Mouse (Mus musculus) heart, adult 8-10 months (tissue): ENCODE measurements around the gene Pla2g7. TPM values are rescaled to one million over a fixed set of nuclear protein-coding genes. Genes with fewer than 3 reads are reported as not detected.

Source experiments
- DNase-seq: peaks from one replicate; pipeline ENCODE4 v3.0.0; 2022; ENCODE audit warnings: low spot score
- total RNA-seq, 4 experiments: library from RNA; stranded (reverse); gene quantifications; 2 replicates each; pipeline ENCODE4 v1.2.4; 2022

The Pla2g7 gene
- total RNA-seq, 4 experiments from 2014 or later, result 4.5 to 6.1 (median 5.6) TPM

- no peak for DNase-seq
Observed at GRCm38 (mm10) chr17:43580456-43580855, 12.6 kb downstream of the Pla2g7 start.

GRCm38 (mm10) chr17:43581012-43581467 is 13.1 kb downstream of the Pla2g7 start:
- DNase-seq, result peak; percentile 52

- DNase-seq, result no peak
Observed at GRCm38 (mm10) chr17:43584771-43585170, 16.9 kb downstream of the Pla2g7 start.

GRCm38 (mm10) chr17:43587278-43587677 is 19.4 kb downstream of the Pla2g7 start:
- no peak for DNase-seq

- no peak for DNase-seq
Observed at GRCm38 (mm10) chr17:43589750-43590149, 21.9 kb downstream of the Pla2g7 start.

GRCm38 (mm10) chr17:43590531-43590930 is 22.6 kb downstream of the Pla2g7 start:
- DNase-seq, result no peak

GRCm38 (mm10) chr17:43592296-43593291 is 24.7 kb downstream of the Pla2g7 start:
- DNase-seq, result no peak

GRCm38 (mm10) chr17:43597742-43598141 is 29.8 kb downstream of the Pla2g7 start:
- no peak for DNase-seq

GRCm38 (mm10) chr17:43598706-43599105 is 30.8 kb downstream of the Pla2g7 start:
- no peak for DNase-seq

GRCm38 (mm10) chr17:43606704-43607103 is 38.8 kb downstream of the Pla2g7 start:
- DNase-seq, result peak; percentile 79

GRCm38 (mm10) chr17:43611586-43611985 is 43.7 kb downstream of the Pla2g7 start:
- DNase-seq, result peak; percentile 16

- no peak for DNase-seq
Observed at GRCm38 (mm10) chr17:43612221-43612620, 44.3 kb downstream of the Pla2g7 start.

GRCm38 (mm10) chr17:43619156-43619555 is 51.3 kb downstream of the Pla2g7 start:
- DNase-seq, result no peak

- no peak for DNase-seq
Observed at GRCm38 (mm10) chr17:43622076-43622475, 54.2 kb downstream of the Pla2g7 start.

- DNase-seq, result no peak
Observed at GRCm38 (mm10) chr17:43628246-43628645, 60.3 kb downstream of the Pla2g7 start.

- DNase-seq, result no peak
Observed at GRCm38 (mm10) chr17:43629026-43629495, 61.2 kb downstream of the Pla2g7 start.

- DNase-seq, result no peak
Observed at GRCm38 (mm10) chr17:43629496-43630426, 61.9 kb downstream of the Pla2g7 start, which contains the start of gene Tdrd6. TSS of gene Tdrd6 (minus strand) at chr17:43630299.

GRCm38 (mm10) chr17:43630427-43630760 is 62.5 kb downstream of the Pla2g7 start:
- no peak for DNase-seq

GRCm38 (mm10) chr17:43637146-43637545 is 69.2 kb downstream of the Pla2g7 start:
- no peak for DNase-seq

GRCm38 (mm10) chr17:43640825-43641224 is 72.9 kb downstream of the Pla2g7 start:
- no peak for DNase-seq

GRCm38 (mm10) chr17:43643191-43643590 is 75.3 kb downstream of the Pla2g7 start:
- no peak for DNase-seq

- peak; percentile 11 for DNase-seq
Observed at GRCm38 (mm10) chr17:43644375-43644774, 76.5 kb downstream of the Pla2g7 start.
